Mouse (Mus musculus) spleen, adult 18-20 months (tissue): ENCODE data around the gene Matn4.
A peak's percentile ranks its signal among the peaks of the same experiment; 100 is the strongest.

Experiments used
- DNase-seq, 2 experiments: peaks; one replicate each; pipeline ENCODE4 v3.0.0; 2022; ENCODE audit warnings: mixed read lengths in 2 of 2

Gene Matn4

DNA sequence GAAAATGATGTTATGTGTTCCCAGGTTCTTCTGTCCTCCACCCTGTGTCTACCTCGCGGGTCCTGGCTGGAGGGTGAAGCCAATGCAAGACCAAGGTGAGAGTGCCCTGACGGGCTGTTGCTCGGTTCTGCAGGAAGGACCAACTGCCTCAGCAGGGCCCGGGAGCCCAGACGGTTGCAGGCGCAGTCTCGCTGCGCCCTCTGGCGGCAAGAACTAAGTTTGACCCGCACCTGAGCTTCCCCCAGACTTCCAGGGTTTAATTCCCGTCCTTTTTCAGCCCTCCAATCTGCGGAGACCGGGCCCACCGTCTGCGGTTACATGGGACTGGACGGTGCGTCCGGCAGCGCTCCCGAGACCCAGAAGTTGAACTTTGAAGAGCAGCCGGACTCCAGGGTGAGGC, 2.7 kb upstream of the Matn4 start:
- peak; percentile 37 to 70 for DNase-seq

DNA sequence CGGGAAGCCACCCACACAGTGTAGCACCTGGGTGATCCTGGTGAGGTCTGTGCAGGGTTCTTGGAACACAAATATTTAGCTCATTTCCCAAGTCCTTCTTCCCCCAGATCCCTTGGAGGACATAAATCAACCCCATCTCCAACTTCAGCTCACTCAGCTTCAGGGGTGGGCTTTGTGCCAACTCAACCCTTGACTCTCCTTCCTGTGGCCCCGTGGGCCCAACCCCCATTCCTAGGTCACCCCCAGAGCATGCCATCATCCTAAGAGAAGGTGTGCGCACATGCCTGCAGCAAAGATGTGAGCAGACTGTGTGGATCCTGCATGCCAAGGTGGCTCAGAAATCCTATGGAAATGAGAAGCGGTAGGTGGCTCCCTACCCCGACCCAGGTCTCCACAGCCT, 559 bp upstream of the Matn4 start:
- no peak for DNase-seq

DNA sequence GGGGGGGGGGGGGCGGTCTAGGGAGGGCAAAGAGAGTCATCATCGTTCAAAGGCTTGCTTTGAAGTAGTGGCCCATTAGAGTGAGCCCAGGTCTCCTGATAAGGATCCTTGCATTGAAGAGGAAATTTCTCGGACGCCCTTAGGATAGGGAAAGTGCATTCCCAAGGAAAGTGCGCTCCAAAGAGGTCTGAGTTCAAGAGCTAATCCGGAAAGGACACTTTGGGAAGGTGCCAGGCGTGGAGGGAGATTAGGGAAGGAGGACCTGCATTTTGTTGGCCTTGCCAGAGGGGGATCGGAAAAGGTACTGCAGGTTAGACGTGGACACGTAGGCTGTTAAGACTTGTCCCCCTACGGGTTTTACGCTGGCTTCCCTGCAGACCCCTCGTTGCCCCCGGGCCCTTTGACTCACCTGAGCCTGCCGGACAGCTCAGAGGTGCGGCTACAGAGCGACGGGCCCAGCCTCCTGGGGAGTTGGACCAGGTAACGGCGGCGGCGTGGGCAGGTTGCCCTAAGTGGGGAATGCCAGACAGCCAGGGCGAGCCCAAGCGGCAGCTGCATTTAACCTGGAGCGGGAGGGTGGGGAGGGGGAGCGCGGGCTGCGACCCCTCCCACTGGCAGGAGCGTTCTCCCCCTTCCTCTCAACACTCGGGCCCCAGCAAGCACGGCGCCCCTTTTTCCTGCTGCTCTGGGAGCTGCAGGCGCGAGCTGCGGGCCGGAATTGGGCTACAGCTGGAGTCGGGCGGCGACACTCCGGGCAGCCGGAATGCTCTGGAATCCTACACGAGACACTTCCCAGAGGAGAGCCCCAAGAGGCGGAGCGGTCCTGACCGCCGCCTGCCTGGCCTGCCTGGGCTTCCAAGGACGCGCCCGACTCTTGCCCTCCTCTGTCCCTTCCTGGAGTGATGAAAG, 624 bp downstream of the Matn4 start:
- no peak for DNase-seq

DNA sequence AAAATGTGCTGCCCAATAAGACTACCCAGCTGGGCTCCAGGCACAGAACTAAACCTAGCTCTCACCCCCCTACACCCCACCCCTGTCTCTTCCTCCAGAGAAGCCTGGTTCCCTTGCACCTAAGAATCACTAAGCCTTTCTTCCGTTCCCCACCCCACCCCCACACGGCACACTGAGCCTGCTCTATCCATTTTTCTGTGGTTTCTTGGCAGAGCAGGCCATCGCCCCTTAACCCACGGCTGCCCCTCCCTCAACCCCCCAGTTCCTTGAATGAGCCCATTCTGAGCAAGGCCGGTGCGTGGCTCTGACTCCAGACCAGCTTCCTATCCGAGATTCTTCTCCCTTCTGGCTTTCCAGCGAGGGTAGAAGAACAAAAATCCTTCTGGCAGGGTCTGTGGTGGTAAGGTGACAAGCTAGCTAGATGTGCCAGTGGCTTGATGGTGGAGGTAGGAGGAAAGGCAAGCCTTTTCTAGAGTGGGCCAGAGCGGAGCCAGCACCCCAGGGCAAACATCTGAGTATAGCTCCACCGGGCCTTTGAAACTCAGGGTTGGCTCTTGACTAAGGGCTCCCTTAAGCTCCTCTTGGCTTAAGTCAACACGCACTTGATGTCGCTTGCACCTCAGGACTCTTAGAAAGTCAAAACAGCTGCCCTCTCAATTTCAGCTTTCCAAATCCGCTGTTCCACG, 1.4 kb downstream of the Matn4 start:
- DNase-seq: no peak

DNA sequence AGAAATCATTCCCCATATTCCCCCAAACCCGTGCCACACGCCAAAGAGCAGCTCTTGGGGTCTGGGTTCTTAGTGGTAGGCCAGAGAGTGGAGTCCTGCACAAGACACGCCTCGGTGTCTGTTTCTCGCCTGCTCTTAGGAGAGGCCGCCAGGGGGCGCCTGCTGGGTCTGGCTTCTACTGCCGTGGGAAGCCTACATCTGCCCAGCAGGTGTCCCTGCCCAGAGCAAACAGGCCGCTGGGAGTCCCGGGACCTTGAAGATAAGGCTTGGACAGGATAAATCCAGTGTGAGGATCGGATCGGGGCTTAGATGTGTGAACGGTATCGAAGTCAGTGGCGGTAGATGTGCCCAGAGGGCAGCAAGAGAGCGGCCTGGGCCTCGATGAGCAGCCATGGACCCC, 2.1 kb downstream of the Matn4 start, which contains the start of gene Rbpjl:
Rbpjl (plus strand) TSS at position 236 of the 400 bp plus-strand sequence.
- DNase-seq: peak; percentile 61 to 81

DNA sequence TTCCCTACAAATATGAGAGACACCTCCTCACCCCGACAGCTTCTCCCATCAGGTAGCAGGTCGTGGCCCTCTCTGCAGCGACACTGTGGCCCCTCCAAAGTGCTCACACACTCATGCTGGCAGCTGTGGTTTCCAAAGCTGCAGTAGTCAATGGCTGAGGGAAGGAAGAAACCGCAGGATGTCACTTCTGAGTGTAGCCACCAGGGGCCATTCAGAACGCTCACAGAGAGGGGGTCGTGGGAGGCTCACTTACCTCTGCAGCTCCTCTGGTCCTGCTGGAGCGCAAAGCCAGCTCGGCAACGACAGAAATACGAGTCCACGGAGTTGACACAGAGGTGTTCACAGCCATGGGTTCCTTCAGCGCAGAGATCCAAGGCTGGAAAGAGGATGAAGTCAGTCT, 8.0 kb downstream of the Matn4 start:
- DNase-seq: no peak

DNA sequence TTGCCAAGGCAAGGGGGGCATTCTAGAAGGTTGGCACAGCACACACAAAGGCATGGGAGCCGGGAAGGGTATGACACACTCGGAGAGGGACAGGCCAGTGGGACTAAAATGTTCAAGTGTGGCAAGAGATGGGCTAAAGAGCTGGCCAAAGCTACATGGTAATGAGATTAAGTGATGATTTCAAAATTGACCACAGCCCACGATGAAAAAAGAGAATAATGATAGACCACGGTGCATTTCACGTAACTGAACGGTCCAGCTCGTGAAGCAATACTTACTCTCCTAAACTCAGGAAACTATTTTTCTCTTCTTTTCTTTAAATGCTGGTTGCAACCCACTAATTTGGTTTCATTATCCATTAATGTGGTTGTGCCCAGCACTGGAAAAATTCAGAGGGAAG, 8.9 kb downstream of the Matn4 start:
- no peak for DNase-seq

DNA sequence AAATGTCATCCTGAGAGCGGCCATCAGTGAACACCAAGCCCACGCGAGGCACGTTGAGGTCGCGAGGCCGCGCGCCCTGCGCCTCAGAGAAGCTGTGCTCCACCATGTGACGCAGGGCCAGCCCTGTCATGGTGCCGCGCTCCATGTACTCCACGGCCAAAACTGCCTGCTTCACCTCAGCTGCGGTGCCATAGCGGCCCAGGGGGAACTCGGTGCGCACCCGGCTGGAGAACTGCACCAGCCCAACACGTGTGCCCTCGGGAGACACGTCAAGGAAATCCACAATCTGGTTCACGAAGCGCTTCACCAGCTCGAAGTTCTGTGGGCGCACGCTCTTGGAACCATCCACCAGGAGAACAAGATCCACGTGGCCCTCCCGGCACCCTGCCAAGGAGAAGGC, 11.8 kb downstream of the Matn4 start:
- no peak for DNase-seq

DNA sequence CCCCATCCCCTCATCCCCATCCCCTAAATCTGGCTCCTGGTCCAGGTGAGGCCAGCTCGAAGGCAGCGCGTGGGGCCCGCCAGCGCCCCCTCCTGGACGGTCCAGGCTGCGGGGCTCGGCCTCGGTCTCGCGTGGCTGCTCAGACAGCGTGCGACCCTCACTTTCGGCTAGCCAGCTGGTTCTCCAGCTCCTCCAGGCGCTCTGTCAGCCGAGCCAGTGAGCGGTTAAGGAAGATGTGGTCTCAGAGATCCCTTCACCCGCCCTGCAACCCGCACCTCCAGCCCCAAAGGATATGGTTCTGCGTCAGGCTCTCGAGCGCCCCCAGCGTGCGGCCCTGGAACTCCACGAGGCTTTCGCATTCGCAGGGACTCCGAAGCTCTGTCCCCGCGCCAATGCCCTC, 15.5 kb downstream of the Matn4 start:
- DNase-seq: peak; percentile 58 to 84

DNA sequence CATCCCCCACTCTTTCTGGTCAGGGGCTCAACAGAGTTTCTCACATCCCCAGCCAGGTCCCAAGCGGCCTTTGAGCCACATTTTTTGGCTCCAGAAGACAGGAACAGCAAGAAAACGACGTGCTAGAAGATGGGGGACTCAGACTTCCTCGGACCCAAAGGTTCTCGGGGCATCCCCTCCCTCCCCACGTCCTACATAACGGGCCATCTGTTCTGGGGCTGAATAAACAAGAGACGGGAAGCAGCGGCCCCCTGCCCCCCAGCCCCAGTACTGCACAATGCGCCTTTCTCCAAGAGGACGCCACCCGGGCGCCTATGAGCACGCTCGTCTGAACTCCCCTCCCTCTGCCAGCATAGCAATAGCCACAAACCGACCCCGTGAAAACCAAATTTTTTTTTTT, 15.9 kb downstream of the Matn4 start, which contains the start of gene Slpi:
Slpi (minus strand) TSS at position 76 of the 400 bp plus-strand sequence.
- no peak for DNase-seq

DNA sequence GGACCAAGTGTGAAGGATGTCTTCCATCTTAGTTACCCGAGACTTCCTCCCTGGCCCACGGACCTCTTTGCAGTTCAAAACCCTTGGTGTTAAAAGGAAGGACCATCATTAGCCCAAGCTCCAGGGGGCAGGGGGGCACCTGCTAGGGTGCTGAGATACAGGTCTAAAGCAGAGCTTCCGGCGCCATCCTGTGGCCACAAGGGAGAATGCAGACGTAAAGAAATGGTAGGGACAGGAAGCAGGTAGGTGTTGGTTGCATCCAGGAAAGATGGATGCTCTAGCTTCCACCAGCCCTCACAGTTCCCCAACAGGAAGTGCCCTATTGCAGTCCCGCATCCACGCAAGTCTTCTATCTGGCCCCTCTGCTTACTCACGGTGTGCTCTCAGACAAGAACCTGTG, 18.0 kb downstream of the Matn4 start:
- DNase-seq: peak; percentile 26 to 61

DNA sequence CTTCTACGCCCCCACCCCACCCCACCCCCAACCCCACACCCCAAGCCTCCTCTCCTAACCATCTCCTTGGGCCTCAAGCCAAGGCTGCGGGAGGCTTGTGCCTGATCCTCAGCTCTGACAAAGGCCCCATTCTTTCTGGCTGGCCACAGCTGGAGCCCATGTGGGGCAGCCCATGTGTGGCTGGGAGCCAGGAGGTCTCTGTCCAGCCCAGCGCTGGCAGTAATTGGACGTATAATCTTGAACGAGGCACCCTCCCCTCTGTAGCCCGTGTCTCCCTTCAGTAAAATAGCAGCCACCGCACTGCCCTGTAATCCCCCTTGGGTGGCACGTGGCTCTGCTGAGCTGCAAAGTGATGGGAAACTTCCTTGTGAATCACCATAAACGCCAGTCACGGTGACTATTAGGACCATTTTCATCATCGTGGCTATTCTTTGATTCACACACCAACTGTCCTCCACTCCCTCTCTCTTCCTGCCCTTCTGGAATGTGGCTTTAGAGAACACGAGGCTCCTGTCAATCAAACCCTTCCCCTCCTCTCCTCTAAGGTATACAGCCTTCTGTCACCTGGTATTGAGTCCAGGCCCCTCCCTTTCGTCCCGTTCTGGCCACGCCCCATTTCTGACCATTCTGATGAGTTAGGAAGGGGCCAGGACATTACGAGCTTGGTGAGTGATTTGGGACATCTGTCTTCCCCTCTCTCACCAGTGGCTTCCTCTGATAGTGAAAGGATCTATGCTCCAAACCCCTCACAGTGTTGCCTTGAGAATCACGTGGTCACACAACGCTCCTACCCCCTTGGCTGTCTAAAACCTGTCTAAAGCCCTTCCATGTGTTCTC, 18.8 kb downstream of the Matn4 start:
- no peak for DNase-seq

DNA sequence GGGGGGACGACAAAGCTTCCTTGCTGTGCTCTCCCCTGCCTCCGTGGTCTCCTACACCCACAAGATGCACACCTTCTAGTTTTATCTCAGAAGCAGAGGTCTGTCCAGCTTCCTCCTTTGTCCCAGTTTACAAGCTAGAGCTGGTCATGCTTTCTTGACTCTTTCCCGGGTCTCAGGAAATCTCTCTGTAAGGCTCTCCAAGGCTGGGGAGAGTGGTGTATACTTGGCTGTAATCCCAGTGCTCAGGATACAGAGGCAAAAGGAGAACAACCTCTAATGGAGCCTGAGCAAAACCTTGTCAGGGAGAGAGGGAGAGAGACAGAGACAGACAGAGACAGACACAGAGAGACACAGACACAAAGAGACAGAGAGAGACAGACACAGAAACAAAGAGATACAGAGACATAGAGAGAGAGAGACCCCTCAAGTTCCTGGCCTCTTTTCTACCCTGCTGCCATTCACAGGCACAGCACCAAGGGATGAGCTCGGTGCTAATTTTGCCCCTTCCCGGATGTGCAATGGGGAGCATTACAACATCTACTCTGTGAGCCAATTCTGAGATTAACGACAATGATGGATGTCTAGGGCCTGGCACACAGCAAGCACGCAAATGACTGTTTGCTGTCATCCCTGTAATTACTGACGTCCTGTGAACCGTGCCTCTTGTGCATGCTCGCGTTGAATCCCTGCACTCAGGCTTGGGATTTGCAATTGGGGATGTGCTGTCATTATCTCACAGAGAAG, 21.1 kb downstream of the Matn4 start:
- DNase-seq: no peak

DNA sequence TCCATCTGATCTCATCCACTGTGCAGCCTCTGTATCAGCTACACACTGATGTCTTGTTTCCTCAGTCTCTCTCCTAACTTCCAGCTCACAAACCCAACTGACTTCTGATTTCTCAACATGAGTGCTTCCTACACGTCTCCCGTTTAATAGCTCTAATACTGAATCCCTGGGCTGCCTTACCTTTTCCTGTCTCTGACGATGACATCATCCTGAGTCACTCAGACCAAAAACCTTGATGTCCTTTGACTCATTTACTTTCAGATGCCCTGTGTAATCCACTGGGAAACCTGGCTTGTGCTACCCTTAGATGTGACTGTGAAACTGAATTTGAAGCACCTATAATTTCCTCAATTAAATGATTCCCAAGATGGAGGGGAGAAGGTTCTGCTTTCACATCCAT, 22.0 kb downstream of the Matn4 start:
- DNase-seq: no peak

DNA sequence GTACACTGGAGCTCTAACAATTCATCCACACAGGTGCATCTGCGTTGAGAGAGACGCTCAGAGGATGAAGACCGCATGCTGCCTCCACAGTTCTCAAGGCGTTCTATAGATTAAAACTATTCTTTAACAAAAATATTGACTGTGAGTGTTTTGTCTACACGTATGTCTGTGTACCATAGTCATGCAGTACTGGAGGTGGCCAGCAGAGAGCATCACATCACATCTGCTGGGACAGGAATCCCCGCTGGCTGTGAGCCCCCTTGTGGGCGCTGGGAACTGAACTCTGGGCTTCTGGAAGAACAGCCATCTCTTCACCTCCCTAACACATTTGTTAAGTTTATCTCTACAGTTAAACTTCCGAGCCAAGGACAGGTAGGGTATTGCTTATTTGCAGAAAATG, 23.2 kb downstream of the Matn4 start:
- no peak for DNase-seq

DNA sequence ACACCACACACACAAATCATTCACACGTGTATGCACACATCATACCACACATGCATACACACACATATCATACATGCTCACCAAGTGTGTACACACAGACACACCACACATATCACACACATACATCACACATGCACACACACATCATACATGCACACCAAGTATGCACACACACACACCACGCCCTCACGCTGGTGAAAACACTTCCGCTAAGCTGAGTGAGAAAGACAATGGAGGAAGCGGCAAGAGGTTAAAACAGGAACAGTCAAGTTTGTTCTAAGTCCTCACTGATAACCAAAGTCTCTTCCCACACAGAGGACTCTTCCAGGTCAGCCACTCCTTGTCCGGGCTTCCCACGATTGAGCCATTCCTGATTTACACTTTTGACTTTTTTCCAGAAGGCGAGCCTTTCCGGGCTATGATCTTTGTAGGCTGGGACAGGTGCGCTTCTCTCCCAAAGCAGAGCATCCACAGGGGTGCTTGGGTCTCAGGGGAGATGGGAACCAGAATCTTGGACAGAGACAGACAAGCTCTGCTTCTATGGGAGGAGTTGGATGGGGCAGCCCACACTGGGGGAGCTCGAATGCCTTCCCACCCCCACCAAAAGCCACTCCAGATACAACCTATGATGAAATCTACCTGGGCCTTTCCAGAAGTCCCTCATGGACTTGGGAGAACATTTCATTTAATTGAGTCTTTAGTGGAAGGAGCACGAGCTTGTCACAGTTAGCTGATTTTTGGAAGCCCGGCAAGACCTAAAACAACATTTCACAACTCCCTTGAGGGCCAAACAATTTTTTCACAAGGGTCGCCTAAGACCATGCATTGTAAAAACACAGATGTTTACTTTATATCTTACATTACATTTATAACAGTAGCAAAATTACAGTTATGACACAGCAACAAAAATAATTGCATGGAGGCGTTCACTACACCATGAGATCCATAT, 27.2 kb downstream of the Matn4 start:
- no peak for DNase-seq

DNA sequence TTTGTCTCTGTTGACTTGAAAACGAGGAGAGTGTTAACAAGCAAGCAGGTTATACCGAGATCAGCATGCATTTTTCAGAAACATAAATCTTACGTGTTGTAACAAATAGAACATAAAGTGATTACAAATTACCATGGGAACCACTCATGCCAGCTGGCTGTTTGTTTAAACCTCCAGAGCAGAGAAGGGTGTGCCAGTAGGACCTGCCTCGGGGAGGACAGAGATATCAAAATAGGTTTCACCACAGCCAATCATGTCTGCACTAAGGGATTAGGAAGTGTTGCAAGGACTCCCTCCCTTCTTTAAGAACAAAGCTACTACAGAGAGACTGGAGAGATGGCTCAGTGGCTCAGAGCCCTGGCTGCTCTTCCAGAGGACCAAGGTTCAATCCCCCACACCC, 31.8 kb downstream of the Matn4 start:
- DNase-seq: no peak

DNA sequence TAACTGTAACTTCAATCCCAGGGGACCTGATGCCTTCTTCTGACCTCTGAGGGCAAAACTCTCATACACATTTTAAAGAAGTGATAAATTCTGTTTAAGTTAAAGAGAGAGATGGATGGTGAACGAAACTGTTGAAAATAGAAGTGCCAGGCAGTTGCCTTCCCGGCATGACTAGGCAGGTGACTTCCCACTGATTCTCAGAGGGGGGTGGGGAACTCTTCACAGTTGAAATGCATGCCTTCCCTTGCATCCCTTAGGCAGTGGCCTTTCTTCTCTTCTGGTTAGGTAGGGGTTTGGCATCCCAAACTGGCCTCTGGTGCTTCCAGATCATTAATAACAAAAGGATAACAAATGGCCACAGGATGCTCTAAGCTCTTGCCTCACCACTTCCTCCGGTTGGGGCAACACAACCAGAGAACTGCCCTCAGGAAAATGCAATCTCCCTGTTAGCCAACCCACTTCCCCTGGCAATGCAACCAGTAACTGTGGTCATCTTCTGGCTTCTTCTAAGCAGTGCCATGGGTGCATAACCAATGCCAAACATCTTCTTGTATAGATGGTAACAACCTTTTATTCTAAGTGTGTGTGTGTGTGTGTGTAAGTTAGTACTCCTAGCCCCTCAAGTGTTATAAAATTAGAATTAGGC, 32.4 kb downstream of the Matn4 start:
- DNase-seq: no peak

DNA sequence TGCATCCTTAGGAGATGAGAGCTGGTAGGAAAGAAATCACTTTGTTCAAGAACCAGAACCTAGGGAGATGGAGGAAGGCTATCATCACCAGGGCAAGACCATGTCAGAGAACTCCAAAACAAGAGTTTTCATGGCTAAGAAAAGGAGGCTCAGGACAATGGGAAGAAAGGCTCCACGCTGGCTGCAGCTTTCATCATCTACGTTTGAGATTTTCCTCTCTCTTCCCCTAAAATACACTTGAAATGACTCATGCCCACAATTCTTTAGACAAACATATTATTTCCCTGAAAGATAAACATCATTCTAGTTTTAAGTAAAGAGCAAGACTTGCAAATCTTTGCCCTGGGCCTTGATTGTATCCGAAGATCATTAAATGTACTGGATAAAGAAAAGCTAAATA, 33.6 kb downstream of the Matn4 start:
- DNase-seq: no peak

DNA sequence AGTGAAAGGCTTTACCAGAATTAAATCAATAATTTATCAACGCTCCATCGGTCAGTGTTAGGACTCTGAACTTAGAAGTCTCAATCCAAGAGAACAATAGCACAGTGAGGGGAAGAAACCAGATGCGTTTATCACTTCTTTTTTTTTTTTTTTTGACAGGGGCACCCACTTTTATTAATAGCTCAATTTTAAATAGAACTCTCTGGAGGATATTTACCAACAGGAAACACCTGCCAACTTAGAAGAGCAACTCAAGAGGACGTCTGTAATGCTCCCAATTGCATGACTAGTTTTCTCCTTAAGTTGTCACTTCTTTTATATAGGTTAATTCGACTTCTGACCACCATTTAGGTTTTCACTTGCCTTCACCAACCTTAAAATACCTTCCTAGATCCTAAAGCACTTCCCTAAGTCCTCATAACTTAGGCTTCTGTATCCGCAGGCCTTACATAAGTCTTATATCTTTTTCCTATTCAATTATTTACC, 36.3 kb downstream of the Matn4 start:
- DNase-seq: no peak

DNA sequence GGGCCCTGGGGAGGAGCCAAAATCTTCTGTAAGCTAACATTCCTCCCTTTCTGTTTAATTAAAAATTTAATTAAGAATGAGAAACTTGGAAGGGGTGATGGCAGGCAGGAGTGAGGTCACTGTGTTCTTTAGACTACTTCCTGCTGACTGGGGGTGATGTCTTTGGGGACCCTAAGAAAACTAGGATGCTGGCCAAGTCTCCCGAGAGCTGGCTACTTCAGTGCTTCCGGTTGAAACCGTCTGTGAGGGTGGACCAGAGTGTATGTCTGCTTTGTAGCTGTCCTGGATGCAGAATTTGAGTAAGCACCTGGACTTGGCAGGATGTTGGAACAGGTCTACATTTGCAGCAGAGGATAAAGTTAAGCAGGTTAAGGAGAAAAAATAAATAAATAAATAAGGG, 38.0 kb downstream of the Matn4 start:
- DNase-seq: no peak
